Mouse (Mus musculus): ENCODE measurements around the gene Zdhhc8.

Zdhhc8 gene

DNA sequence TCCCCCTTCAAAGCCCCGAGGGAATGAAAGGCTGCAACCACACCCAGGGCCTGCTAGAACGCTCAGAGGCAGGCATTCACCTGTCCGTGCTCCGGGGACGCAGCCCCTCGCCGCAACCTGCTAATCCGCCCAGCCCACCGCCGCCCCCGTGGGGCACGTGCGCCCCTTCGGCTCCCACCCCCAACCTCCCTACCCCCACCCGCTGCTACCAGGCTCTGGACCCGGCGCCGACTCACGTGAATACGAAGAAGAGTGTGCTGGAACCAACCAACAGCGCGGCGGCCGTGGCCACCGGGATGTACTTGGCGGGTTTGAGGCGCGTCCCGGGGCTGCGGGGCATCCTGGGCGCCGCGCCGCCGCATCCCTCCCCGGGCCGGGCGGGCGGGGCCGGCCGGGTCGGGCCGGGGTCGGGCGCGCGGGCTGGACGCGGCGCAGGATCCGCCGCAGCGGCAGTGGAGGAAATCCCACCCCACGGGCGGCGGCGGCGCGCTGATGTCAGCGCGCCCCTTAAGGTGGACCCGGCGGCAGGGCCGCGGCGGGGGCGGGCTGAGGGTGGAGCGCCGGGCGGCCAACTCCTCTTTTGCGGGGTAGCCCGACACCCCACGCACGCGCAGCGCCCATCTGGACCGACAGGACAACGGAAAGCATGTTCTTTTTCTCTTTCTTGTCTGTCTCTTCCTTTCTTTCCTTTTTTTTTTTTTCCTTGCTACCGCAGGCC, at the start of gene Zdhhc8:
Zdhhc8 (minus strand) TSS at position 466 of the 718 bp plus-strand sequence.
- under 1% methylated on average over 68 of the region's 79 CpGs for WGBS

- 65% methylated on average over 2 of the region's 2 CpGs for WGBS
Observed at GRCm38 (mm10) chr16:18275166-18275565, 40.2 kb upstream of the Zdhhc8 start.

DNA sequence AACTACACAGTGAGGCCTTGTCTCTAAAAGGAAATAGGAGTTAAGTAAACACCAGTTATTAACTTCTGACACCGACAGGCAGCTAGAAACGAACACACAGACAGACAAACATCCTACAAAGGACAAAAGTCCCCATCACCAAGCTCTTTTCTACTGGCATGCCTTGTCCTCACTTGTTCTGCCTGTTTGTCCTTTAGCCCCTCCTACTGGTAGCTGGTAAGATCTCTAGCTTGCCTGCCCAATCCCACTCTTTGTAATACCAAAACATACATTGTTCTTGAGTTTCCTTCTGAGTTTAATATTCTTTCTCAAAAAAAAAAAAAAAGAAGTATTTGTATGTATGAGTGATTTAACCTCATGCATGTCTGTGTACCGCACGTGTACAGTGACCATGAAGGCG, 33.2 kb upstream of the Zdhhc8 start:
- 78% methylated on average over 5 of the region's 5 CpGs for WGBS

DNA sequence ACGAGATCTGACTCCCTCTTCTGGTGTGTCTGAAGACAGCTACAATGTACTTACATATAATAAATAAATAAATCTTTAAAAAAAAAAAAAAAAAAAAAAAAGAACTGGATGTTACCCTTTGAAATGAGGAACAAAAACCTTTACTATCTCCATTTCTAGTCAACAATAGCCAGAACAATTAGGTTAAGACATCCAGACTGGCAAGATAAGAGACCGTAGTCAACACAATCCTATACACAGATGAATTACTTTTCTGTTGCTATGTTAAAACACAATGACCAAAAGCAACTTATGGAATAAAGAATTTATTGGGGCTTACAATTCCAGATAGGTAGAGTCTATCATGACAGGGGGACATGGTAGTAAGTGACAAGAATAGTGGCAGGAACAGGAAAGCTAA, 30.1 kb upstream of the Zdhhc8 start:
- WGBS: 85% methylated on average over 2 of the region's 2 CpGs

GRCm38 (mm10) chr16:18258221-18258620, 23.3 kb upstream of the Zdhhc8 start, which contains the start of gene Gm49776:
Gm49776 (minus strand) TSS chr16:18258321.
- WGBS: 89% methylated on average over 2 of the region's 2 CpGs

- 75% methylated on average over 1 of the region's 1 CpGs for WGBS
Observed at GRCm38 (mm10) chr16:18253866-18254265, 18.9 kb upstream of the Zdhhc8 start.

GRCm38 (mm10) chr16:18252736-18253135, 17.8 kb upstream of the Zdhhc8 start:
- 73% methylated on average over 6 of the region's 6 CpGs for WGBS

DNA sequence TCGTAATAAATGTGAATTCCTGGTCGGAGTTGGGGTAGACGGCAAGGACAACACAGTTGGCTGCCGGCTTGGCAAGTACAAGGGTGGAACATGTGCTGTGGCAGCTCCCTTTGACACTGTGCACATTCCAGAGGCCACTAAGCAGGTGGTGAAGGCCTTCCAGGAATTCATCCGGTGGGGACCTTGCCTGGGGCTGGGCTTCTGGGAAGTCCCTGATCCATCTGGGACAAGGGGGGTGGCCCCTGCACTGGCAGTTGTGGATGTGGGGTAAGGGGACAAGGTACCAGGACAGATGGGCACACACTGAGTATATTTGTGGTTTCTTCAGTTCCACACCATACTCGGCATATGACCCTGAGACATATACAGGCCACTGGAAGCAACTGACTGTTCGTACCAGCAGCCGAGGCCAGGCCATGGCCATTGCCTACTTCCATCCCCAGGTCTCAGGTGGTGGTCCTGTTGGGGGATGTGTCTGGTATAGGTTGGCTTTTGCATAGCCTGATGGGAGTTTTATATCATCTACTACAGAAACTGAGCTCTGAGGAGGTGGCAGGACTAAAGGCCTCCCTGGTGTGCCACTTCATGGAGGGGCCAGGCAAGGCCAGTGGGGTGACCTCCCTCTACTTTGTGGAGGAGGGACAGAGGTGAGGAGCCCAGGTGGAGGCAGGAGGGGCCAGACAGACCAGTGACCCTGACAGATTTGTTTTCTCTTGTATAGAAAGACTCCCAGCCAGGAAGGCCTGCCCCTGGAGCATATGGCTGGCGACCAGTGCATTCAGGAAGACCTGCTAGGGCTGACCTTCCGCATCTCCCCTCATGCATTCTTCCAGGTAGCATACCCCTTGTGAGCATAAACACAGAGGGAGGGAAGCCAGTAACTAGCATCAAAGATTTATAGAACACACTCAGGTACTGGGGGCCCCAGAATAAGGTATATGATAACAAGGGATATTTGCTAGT, 16.2 kb upstream of the Zdhhc8 start:
- 55% methylated on average over 10 of the region's 10 CpGs for WGBS

DNA sequence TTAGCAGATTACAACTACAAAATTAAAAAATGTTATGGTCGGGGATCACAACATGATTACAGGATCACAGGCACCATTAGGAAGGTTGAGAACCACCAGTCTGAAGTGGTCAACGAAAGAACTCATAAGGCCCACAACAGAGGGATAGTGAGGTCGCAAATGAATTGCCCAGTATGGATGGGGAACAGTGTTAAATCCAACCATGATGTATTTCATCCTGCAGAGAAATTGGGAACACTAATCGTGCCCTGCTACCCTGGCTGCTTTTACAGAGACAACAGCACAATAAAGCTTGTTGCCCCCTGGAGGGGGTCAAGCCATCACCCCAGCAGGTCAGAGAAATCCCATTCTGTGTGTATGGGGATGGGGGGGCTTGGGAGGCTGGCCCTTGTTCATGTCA, 15.3 kb upstream of the Zdhhc8 start:
- 46% methylated on average over 4 of the region's 4 CpGs for WGBS

- WGBS: 3% methylated on average over 27 of the region's 27 CpGs
Observed at GRCm38 (mm10) chr16:18249364-18249967, 14.5 kb upstream of the Zdhhc8 start.

GRCm38 (mm10) chr16:18248433-18249363, 13.8 kb upstream of the Zdhhc8 start, which contains the start of the genes Trmt2a and Ranbp1:
Trmt2a (plus strand) TSS chr16:18248679.
Ranbp1 (minus strand) TSS chr16:18248732.
- WGBS: under 1% methylated on average over 102 of the region's 102 CpGs

DNA sequence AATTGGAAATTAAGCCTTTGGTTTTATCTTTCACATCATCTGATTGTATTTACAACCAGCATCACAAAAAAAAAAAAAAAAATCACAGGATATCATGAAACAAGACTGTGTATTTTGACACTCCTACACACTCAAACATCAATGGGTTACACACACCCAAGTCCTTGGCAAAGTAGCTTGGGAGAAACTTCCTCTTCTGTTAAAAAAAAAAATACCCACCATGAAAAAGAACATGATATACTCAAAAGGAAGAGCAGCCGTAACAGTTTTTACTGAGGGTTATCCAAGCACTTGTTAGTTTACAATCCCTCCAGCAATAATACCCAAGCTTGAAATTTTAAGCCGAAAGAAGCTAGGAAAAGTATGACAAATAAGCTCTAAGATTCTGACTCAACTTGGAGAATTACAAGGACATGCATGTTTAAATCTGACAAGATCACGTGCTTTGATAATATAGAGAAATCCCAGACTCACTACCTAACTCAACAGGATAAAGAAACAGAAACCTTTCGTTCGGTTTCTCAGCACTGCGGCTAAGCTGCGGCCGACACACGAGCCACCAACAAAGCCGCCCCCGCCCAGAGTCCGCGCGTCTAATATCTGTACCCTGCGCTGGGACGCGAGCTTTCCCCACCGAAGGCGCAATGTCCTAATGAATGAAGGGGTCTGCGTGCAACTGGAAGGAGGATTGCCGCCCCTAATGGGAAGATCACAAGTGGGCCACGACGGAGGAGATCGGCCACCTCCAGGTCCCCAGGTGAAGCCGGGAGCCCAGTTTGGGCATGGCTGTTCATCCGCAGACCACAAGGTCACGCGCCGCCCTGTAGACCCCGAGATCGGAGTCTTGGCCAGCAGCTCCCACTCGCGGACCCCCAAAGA, 12.8 kb upstream of the Zdhhc8 start:
- WGBS: under 1% methylated on average over 33 of the region's 33 CpGs

- WGBS: 92% methylated on average over 10 of the region's 10 CpGs
Observed at GRCm38 (mm10) chr16:18241581-18241980, 6.6 kb upstream of the Zdhhc8 start.

DNA sequence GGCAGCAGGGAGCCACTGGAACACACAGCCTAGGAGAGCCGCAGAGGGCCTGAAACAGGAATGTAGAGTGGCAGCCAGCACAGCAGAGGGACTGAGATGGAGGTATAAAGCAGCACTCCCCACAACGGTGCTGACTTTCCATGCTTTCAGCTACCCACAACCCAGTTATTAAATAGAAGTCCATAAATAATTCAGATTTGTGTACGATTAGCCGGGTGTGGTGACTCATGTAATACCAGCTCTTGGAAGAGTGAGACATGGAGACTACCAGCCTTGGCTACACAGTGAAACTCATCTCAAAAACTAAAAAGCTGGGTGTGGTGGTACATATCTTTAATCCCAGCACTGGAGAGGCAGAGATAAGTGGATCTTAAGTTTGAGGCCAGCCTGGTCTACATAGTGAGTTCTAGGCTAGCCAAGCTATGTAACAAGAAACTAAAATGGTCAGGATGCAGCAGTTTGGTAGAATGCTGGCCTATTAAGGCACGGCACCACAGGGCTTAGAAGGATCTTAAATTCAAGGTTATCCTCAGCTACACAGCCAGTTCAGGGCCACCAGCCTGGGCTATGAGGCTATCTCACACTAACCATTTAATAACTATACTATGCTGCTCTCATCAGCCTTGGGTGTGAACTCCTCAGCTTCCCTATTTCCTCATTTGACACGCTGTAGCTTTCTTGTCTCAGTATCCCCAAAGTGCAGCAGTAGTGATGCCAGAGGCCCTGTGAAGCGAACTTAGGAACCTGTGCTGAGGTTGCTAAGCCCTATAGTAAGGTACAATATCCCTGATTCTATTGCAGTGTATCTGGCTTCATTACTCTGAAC, 2.0 kb upstream of the Zdhhc8 start:
- 72% methylated on average over 7 of the region's 7 CpGs for WGBS

DNA sequence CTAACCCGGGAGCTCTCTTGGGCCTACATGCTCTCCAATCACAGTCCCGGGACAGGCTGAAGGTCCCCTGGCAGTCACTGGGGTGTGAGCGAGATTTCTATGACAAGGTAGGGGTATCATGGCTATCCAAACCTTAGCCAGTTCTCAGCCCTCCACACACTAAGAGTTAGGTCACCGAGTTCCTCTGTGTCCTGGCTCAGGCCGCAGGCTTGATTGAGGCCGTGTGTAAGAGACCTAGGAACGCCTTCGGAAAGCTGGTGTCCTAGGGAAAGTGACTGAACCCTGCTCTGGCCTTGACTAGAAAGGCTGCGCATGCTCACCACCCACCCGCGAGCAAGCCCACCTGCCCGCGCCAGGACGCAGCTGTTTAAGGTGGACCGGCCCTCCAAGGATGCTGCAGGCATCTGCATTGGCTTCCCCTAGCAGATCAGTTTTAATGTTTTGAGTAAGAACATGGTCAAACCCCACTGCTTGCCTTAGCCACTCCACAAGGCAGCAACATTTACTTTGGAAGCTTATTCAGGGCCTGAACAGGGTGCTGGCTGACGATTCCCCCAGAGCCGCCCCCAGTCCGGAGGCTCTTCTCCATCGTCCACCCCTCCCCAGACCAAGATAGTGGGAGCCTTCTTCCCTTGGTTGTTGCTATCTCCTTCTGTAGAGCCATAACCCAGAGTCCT, 591 bp upstream of the Zdhhc8 start:
- WGBS: 1% methylated on average over 19 of the region's 19 CpGs

DNA sequence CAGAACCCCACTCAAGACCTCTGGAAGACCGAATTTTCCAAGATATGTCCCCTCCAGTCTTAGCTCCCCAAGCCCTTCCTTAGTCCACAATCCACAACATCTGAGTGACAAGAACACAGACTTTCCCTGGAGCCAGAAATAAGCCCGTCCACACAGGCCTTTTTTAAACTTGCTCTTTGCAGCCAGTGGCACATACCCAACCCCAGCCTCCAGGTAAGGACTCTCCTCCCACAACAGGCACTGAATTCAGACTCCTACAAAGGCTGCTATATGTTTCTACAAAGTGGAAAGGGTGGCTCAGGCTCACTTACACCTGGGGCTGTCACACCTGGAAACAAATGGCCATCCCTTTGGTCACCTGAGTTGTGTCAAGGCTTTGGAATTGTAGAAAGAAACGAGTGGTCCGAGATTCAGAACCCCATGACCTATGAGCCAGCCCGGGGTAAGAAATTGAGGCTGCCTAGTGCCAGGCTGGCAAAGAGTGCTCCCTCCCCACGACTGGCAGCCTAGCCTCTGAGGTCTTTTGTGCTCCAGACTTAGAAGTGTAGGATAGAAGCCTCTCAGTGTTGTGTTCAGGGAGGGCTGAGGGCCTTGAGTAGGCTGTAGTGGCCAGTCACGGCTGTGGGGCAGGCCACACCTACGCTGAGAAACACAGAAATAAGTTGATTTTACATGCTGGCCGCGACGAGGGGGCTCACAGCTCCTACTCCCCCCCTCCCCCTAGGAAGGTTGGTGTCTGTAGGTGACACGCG, 841 bp downstream of the Zdhhc8 start:
- WGBS: 5% methylated on average over 13 of the region's 13 CpGs

DNA sequence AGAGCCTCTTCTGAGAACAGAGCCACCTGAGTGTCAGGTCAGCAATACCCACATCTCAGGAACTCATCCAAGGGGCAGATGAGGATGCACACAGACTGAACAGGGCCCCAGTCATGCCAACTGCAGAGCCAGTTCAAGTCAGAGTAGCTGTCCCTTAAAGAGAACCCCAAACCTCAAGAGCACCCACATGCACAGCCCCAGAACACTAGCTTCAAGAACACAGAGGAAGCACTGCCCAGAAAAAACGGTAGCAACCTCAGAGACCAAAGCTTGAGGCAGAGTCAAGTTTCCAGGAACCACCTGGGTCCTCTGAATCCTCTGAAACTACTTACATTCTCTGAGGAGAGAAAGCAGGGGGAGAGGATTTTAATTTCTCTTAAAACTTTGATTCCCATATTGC, 1.5 kb downstream of the Zdhhc8 start:
- WGBS: 10% methylated on average over 1 of the region's 1 CpGs

- 62% methylated on average over 4 of the region's 4 CpGs for WGBS
Observed at GRCm38 (mm10) chr16:18231451-18231850, 3.5 kb downstream of the Zdhhc8 start.

All from cerebral cortex, adult 2 months (tissue).